Mouse (Mus musculus) ES-Bruce4 (cell line): ENCODE measurements at regions not wholly inside any gene's neighbourhood (a gene's known extent, or its start where the extent isn't known, plus 50 kb on each side); places are given as distances from the start of the nearest gene placed in this dataset.

Source experiments
- H3K27ac ChIP-seq: 2 replicates; pipeline ENCODE4 v1.5.1; 2012; ENCODE audit warnings: low read length, inconsistent platforms; ENCODE audit not compliant: insufficient read depth
- H3K27me3 ChIP-seq: 2 replicates; pipeline ENCODE4 v1.6.1; 2012; ENCODE audit warnings: mild to moderate bottlenecking, low read length, inconsistent platforms; ENCODE audit not compliant: control insufficient read depth, poor library complexity, insufficient read depth, severe bottlenecking
- H3K36me3 ChIP-seq: 2 replicates; pipeline ENCODE4 v1.6.1; 2012; ENCODE audit warnings: inconsistent platforms, mild to moderate bottlenecking, low read length, moderate library complexity; ENCODE audit not compliant: control insufficient read depth, poor library complexity, insufficient read depth, severe bottlenecking
- H3K4me1 ChIP-seq: one replicate; pipeline ENCODE4 v1.8.1; 2011; ENCODE audit warnings: low read length; ENCODE audit not compliant: control insufficient read depth, insufficient read depth
- H3K4me3 ChIP-seq: 2 replicates; pipeline ENCODE4 v1.5.1; 2011; ENCODE audit warnings: low read depth, mild to moderate bottlenecking, low read length
- H3K9ac ChIP-seq: 2 replicates; pipeline ENCODE4 v1.6.1; 2012; ENCODE audit warnings: low read depth, mild to moderate bottlenecking, inconsistent platforms; ENCODE audit not compliant: poor library complexity, severe bottlenecking
- H3K9me3 ChIP-seq: replicated peaks from 2 replicates; pipeline ENCODE4 v1.6.1; 2012; ENCODE audit warnings: mild to moderate bottlenecking, low read length, inconsistent platforms; ENCODE audit not compliant: control insufficient read depth, poor library complexity, insufficient read depth, severe bottlenecking
- CTCF ChIP-seq: IDR thresholded peaks from one replicate; pipeline ENCODE4 v1.8.1; 2011; ENCODE audit warnings: low read depth, low read length
- EP300 ChIP-seq: IDR thresholded peaks from 2 replicates; pipeline ENCODE4 v1.6.1; 2011; ENCODE audit warnings: low read depth, low read length; ENCODE audit not compliant: insufficient read depth
- POLR2A ChIP-seq: IDR thresholded peaks from one replicate; pipeline ENCODE4 v1.8.1; 2011; ENCODE audit warnings: low read length; ENCODE audit not compliant: insufficient read depth

DNA sequence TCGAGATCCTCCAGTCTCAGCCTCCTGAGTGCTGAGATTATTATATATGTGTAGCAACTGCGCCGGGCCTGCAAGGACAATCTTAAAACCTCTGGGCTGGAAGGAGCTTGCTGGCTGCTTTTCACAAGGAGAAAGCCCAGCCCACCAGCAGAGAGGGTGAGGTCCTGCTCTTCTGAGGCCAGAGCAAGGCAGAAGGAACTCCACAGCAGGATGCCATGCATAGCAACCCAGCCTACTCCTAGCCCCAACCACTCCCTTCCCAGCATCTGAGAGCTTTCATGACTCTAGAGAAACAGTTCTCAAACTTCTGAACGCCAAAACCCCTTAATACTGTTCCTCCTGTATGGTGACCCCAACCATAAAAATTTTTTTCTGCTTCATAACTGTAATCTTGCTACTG, 80.3 kb upstream of the Rpl38 start:
- Histone ChIP-seq H3K4me1 (peaks cover 13% of the 10 kb centered on the region), H3K9me3 (no peaks in the 10 kb centered on the region), H3K4me3 (no peak overlapping the region), H3K9ac (no peak overlapping the region), H3K27me3 (no peaks in the 10 kb centered on the region), H3K27ac (no peak overlapping the region), H3K36me3 (no peaks in the 10 kb centered on the region)
- TF ChIP-seq CTCF, result no peak
- no peak for TF ChIP-seq EP300
- no peak for TF ChIP-seq POLR2A

DNA sequence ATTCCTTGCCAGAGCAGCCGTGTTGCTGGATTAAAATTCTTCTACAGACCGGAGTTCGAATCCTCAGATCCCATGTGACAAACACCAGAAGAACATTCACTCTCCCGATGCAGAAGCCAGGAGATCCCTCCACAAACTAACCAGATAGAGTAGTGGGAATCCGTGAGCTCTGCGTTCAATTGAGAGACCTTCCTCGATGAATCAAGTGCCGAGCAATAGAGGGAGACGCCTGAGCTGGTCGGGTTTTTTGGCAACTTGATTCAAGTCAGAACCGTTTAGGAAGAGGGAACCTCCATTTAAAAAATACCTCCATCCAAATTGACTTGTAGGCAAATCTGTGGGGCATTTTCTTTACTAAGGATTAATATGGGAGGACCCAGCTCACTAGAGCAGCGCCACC, 81.9 kb upstream of the Rpl38 start:
- TF ChIP-seq POLR2A (no peak), CTCF (peak; percentile 44)

DNA sequence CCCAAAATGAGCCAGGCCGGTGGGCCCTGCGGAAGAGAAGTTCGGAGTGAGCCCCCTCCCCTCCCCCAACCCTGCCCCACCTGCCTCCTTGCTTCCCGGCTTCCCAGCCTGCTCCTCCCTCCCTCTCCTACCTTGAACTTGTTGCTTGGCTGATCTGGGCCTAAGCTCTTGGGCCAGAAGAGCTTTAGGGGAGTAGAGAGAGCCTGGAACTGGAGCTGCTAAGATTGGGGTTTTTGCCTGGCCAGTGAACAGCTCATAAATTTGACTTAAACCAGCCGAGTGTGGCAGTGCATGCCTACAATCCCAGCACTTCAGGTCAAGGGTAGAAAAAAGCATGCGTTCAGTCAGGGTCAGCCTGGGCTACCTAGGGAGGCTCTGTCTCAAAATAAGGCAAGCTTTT, 83.5 kb upstream of the Rpl38 start:
- H3K4me3 ChIP-seq, result no peak overlapping the region
- TF ChIP-seq POLR2A (no peak), EP300 (no peak), CTCF (no peak)
- H3K27me3 ChIP-seq, result no peaks in the 10 kb centered on the region
- H3K4me1 ChIP-seq, result peaks cover 13% of the 10 kb centered on the region
- no peak overlapping the region for H3K27ac ChIP-seq
- H3K9me3 ChIP-seq, result no peaks in the 10 kb centered on the region
- no peaks in the 10 kb centered on the region for H3K36me3 ChIP-seq
- H3K9ac ChIP-seq, result no peak overlapping the region

More for the DNA sequence above, 81.9 kb upstream of the Rpl38 start:
- Histone ChIP-seq H3K27ac (no peak overlapping the region), H3K4me3 (no peak overlapping the region), H3K9me3 (no peaks in the 10 kb centered on the region), H3K4me1 (peaks cover 13% of the 10 kb centered on the region), H3K27me3 (no peaks in the 10 kb centered on the region), H3K36me3 (no peaks in the 10 kb centered on the region), H3K9ac (no peak overlapping the region)

- peaks cover 13% of the 10 kb centered on the region for H3K4me1 ChIP-seq
- TF ChIP-seq CTCF, result no peak
- H3K36me3 ChIP-seq, result no peaks in the 10 kb centered on the region
- H3K9me3 ChIP-seq, result no peaks in the 10 kb centered on the region
- H3K27ac ChIP-seq, result no peak overlapping the region
- H3K4me3 ChIP-seq, result no peak overlapping the region
- no peaks in the 10 kb centered on the region for H3K27me3 ChIP-seq
- no peak overlapping the region for H3K9ac ChIP-seq
Observed at GRCm38 (mm10) chr11:114584146-114584545, 84.2 kb upstream of the Rpl38 start.

GRCm38 (mm10) chr11:114579986-114580385, 88.3 kb upstream of the Rpl38 start:
- no peaks in the 10 kb centered on the region for H3K27me3 ChIP-seq
- H3K4me3 ChIP-seq, result no peak overlapping the region
- no peaks in the 10 kb centered on the region for H3K36me3 ChIP-seq
- no peak overlapping the region for H3K9ac ChIP-seq
- peaks cover 9% of the 10 kb centered on the region for H3K4me1 ChIP-seq
- H3K27ac ChIP-seq, result no peak overlapping the region
- no peaks in the 10 kb centered on the region for H3K9me3 ChIP-seq
- TF ChIP-seq POLR2A, result no peak
- no peak for TF ChIP-seq EP300
- no peak for TF ChIP-seq CTCF

DNA sequence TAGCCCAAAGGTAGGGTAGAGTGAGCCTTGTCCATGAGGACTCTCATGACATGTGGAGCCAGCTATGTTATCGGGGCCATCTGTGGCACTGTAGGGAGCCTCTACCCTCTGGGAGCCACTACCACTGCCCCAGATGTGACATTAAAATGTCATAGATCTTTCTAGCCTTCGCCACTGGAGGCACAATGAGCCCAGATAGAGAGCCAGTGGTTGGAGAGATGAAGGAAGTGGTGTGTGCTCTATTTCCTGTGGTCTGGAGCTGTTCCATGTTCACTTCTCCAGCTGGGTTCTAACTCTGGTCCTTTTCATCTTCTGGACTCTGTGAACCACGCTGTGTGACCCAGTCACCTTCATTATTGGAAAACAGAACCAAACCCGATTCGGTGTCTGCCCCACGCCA, 89.8 kb upstream of the Rpl38 start:
- no peak overlapping the region for H3K27ac ChIP-seq
- H3K9ac ChIP-seq, result no peak overlapping the region
- H3K4me3 ChIP-seq, result no peak overlapping the region
- no peaks in the 10 kb centered on the region for H3K27me3 ChIP-seq
- no peaks in the 10 kb centered on the region for H3K9me3 ChIP-seq
- TF ChIP-seq POLR2A (no peak), CTCF (no peak), EP300 (no peak)
- H3K36me3 ChIP-seq, result no peaks in the 10 kb centered on the region
- H3K4me1 ChIP-seq, result peaks cover 3% of the 10 kb centered on the region
